Mouse (Mus musculus) lung, embryonic 16.5 days (tissue): ENCODE measurements around the gene Cyfip1. TPM values are rescaled to one million over a fixed set of nuclear protein-coding genes. Genes with fewer than 3 reads are reported as not detected.
A peak's percentile ranks its signal among the peaks of the same experiment; 100 is the strongest.

Experiments
- ATAC-seq: fragments of 200-750 bp; cut with Nextera tagmentation; 2 replicates; pipeline ENCODE4 v1.8.0; 2017; ENCODE audit warnings: low read depth, mild to moderate bottlenecking, moderate library complexity
- H3K27ac ChIP-seq: fragments of 300-500 bp; sonication (generic); 2 replicates; pipeline ENCODE4 v1.5.1; 2014; ENCODE audit warnings: mild to moderate bottlenecking, control low read depth, low read length
- H3K27me3 ChIP-seq: fragments of 300-500 bp; sonication (generic); 2 replicates; pipeline ENCODE4 v1.6.1; 2014; ENCODE audit warnings: low read depth, low read length, mixed read lengths; ENCODE audit not compliant: control insufficient read depth, insufficient read depth
- H3K36me3 ChIP-seq: fragments of 300-500 bp; sonication (generic); 2 replicates; pipeline ENCODE4 v1.6.1; 2014; ENCODE audit warnings: low read length; ENCODE audit not compliant: control insufficient read depth, insufficient read depth
- H3K4me1 ChIP-seq: fragments of 300-500 bp; sonication (generic); replicated peaks from 2 replicates; pipeline ENCODE4 v1.6.1; 2014; ENCODE audit warnings: low read length, mixed read lengths; ENCODE audit not compliant: control insufficient read depth, insufficient read depth
- H3K4me2 ChIP-seq: fragments of 300-500 bp; sonication (generic); 2 replicates; pipeline ENCODE4 v1.6.1; 2014; ENCODE audit warnings: low read depth, low read length, control low read depth
- H3K4me3 ChIP-seq: fragments of 300-500 bp; sonication (generic); 2 replicates; pipeline ENCODE4 v1.5.1; 2014; ENCODE audit warnings: mild to moderate bottlenecking, low read length, control low read depth
- H3K9ac ChIP-seq: fragments of 300-500 bp; sonication (generic); 2 replicates; pipeline ENCODE4 v1.6.1; 2014; ENCODE audit warnings: low read length, control low read depth
- H3K9me3 ChIP-seq: fragments of 300-500 bp; sonication (generic); 2 replicates; pipeline ENCODE4 v1.6.1; 2016; ENCODE audit warnings: low read length; ENCODE audit not compliant: control insufficient read depth
- WGBS: fragments of 180-500 bp; shearing (Covaris S2); extraction: QIAGEN DNeasy Blood & Tissue Kit; methylation state at CpG from one replicate; pipeline ENCODE4 v1.1.7; 2014; 5-methylcytosine and 5-hydroxymethylcytosine counted together
- polyA plus RNA-seq: library from polyadenylated mRNA; unstranded; fragments of >200 nt; fragmentation: Nextera tagmentation; extraction: Ambion mirVana; gene quantifications from 2 replicates; pipeline ENCODE4 v1.2.1, GENCODE M21; 2015

The Cyfip1 gene
- polyA plus RNA-seq, 1 experiment from 2014 or later, result 121 TPM

DNA sequence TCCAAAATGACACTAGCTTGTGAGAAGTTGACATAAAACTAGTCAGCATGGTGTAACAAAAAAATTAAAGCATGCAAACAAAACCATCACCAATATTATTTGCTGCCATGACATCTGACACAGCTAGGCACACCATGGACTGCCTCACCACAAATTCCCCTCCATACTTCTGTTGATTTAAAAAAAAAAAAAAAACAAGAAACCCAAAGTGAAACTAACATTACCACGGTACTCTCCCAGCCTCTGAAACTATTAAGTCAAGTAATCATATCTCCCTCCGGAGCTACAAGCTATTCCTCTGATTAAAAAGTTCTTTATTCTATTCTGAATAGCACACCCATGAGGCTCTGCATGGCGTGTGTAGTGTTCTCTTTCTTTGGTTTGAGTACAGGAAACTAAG, 115.6 kb downstream of the Cyfip1 start:
- Histone ChIP-seq H3K4me2 (no peak overlapping the region), H3K4me1 (peaks cover 3% of the 10 kb centered on the region; the same call in 1 of the 2 replicates), H3K27me3 (no peaks in the 10 kb centered on the region), H3K4me3 (no peak overlapping the region), H3K9ac (no peak overlapping the region), H3K36me3 (peaks cover 14% of the 10 kb centered on the region), H3K27ac (no peak overlapping the region), H3K9me3 (peaks cover 7% of the 10 kb centered on the region)
- 91% methylated on average over 3 of the region's 3 CpGs for WGBS
- ATAC-seq, result no peak

DNA sequence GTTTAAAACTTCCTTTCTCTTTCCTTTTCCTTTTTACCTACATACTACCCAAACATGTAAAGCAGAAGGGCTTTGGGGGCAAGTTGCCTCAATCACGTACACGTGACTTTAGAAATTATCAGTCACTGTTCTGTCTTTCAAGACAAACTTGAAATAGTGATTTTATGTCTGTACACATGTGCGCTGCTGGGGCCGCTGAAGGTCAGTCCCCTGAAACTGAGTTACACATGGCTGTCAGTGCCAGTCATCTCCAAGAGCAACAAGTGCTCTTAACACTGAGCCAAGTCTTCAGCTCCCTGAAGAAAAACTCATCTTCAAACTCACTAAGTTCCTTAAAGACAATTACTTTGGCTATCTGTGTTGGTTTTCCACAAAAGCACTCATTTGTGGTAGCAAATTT, 116.4 kb downstream of the Cyfip1 start:
- H3K27me3 ChIP-seq, result no peaks in the 10 kb centered on the region
- H3K27ac ChIP-seq, result no peak overlapping the region
- H3K4me1 ChIP-seq, result peaks cover 6% of the 10 kb centered on the region
- H3K4me2 ChIP-seq, result no peak overlapping the region
- H3K36me3 ChIP-seq, result peaks cover 14% of the 10 kb centered on the region
- peaks cover 7% of the 10 kb centered on the region for H3K9me3 ChIP-seq
- no peak overlapping the region for H3K9ac ChIP-seq
- WGBS, result 94% methylated on average over 4 of the region's 4 CpGs
- no peak overlapping the region for H3K4me3 ChIP-seq
- ATAC-seq, result no peak

DNA sequence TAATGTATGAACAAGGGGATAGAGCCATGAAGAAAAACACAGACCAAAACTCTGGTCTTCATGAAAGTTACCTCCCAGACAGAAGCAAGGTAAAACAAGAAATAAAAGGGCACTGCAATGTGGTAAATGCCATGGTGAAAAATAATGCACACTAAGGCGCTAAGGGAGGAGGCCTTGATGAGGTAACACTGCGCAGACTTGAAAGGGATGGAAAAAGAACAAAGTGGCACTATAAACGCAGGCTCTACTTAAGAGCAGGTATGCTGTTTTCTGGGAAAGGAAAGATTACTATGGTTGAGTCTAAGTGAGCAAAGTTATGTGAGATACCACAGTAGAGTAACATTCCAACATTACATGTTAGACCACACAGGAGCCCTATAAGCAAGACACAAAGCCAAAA, 118.3 kb downstream of the Cyfip1 start:
- WGBS, result 93% methylated on average over 3 of the region's 3 CpGs
- Histone ChIP-seq H3K4me2 (no peak overlapping the region), H3K27me3 (no peaks in the 10 kb centered on the region), H3K9me3 (no peaks in the 10 kb centered on the region; the same call in 1 of the 2 replicates), H3K9ac (no peak overlapping the region), H3K4me3 (no peak overlapping the region), H3K36me3 (peaks cover 4% of the 10 kb centered on the region), H3K27ac (no peak overlapping the region), H3K4me1 (peaks cover 8% of the 10 kb centered on the region)
- no peak for ATAC-seq

DNA sequence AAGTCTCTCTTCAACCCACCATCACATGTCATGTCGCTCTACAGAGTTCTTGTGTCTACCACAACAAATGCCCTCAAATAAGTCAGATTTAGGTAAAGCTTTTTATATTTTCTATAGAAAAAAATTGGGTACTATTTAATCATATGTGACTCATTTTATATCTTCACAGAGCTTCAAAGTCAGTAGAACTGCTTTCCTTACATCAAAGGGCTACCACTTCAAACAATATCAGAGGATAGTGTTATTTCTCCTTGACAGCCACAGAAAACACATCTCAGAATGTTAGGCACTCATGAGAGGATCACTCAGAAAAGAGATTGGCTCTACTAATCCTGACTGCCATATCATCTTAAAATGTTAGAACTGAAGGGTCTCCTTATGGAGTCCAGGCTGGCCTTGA, 119.0 kb downstream of the Cyfip1 start:
- WGBS, result 94% methylated on average over 1 of the region's 1 CpGs
- H3K4me3 ChIP-seq, result no peak overlapping the region
- no peak overlapping the region for H3K27ac ChIP-seq
- no peaks in the 10 kb centered on the region for H3K9me3 ChIP-seq
- no peaks in the 10 kb centered on the region for H3K27me3 ChIP-seq
- peaks cover 8% of the 10 kb centered on the region for H3K4me1 ChIP-seq
- peaks cover 3% of the 10 kb centered on the region; the same call in 1 of the 2 replicates for H3K36me3 ChIP-seq
- H3K9ac ChIP-seq, result no peak overlapping the region
- no peak overlapping the region for H3K4me2 ChIP-seq
- ATAC-seq, result no peak

DNA sequence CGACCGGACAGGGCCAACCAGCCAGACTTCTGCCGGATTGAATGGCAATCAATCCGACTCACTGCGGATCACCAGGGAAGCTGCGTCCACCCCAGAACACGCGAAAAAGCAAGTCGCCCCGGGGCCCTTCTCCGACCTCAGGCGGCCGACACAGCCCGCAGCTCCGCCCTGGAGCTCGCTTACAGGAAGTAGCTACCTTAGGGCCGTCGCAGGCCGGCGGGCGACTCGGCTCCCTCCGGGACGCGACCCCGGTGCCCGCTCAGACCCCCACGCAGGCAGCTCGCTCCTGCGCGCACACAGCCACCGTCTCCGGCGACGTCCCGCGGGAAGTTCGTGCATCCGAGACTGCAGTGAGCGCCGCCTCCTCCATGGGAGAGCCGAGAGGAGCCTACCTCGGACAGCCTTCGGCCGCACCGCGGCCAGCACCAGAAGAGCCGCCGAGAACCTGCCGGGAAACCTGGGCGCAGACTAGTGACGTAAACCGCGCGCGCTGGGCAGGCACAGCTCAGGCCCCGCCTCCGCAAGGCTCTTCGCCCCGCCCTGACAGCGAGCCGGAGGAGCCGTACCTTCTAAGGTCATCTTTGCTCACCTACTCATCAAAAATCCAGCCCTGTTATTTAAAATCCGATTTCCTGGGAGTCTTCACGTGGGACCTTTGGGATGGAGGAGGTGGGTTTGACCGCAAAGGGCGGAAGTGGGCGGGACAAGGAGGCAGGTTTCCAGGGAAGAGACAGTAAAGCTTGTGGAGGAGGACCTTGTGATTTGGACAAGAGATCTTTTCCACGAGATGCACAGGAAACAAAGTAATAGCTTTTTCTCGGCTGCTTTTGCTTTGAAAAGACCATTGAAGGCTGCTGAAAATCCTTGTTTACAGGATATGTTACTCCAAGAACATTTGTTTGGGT, 120.7 kb downstream of the Cyfip1 start, which contains the start of gene Nipa2:
Gene Nipa2, minus strand, starts transcription at position 473 of the 905 bp plus-strand sequence.
- no peaks in the 10 kb centered on the region for H3K27me3 ChIP-seq
- peaks cover 8% of the 10 kb centered on the region for H3K4me1 ChIP-seq
- H3K36me3 ChIP-seq, result peaks cover 3% of the 10 kb centered on the region; the same call in 1 of the 2 replicates
- peak within 1 kb of the TSS; percentile 82 for H3K4me2 ChIP-seq
- ATAC-seq, result peak; percentile 99
- H3K9ac ChIP-seq, result peak within 1 kb of the TSS; percentile 84
- H3K27ac ChIP-seq, result peak within 1 kb of the TSS; percentile 87
- under 1% methylated on average over 70 of the region's 70 CpGs for WGBS
- peak within 1 kb of the TSS; percentile 80 for H3K4me3 ChIP-seq
- H3K9me3 ChIP-seq, result no peaks in the 10 kb centered on the region

DNA sequence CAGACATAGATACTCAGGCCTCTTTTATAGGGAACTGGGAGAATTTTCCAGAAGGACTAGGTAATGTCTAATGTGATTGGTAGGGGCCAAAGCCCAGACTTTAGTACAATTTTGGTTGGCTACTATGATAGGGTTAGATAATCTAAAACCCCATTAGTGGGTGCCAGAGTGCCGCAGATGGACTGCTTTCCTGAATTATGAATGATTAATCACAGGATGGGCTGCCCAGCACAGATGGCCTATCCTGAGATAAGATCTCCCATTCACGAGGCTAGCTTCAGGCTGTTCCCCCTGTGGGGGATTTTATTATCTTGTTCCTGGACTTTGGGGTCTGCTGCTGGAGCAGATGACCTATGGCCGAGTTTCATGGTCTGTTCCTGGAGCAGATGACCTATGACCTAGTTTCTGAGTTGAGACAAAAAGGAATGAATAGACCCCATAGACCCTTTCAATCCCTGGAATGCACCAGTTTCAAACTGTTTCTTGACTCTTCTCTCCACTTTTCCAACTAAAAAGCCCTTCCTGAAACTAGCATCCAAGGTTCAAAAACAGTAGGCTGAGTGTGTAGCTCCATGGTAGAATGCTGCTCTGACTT, 125.4 kb downstream of the Cyfip1 start:
- peaks cover 6% of the 10 kb centered on the region; the same call in 1 of the 2 replicates for H3K4me1 ChIP-seq
- H3K27ac ChIP-seq, result no peak overlapping the region
- no peak for ATAC-seq
- H3K9ac ChIP-seq, result no peak overlapping the region
- no peaks in the 10 kb centered on the region for H3K27me3 ChIP-seq
- no peaks in the 10 kb centered on the region for H3K36me3 ChIP-seq
- H3K9me3 ChIP-seq, result no peaks in the 10 kb centered on the region
- H3K4me3 ChIP-seq, result no peak overlapping the region
- 36% methylated on average over 3 of the region's 3 CpGs for WGBS
- H3K4me2 ChIP-seq, result no peak overlapping the region

DNA sequence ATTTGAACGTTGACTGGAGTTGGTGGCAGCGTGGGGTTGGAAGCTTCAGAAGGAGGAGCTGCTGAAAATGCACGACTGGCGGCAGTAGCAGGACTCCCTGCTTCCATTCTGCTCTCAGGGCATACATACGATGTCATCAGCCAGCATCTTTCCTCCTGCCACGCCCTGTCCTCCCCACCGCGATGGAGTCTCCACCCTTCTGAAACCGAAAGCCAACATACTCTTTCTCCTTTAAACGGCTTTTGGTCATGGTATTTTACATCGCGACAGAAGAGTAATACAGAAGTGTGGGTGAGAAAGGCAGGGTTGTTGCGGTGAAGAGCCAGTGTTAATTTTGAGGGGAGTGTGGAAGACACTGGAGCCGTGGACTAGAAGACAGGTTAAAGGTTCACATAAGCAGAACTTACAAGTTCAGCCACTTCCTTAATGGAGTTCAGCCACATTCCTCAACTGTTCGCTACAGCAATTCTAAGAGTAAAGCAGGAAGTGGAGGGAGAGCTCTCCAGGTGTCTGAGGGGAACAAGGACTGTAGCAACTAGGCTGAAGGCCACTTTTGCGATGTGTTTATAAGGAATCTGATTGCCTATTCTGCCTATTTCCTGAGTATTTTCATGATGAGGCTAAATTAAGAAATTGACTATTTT, 126.8 kb downstream of the Cyfip1 start:
- H3K9me3 ChIP-seq, result no peaks in the 10 kb centered on the region
- WGBS, result 27% methylated on average over 16 of the region's 16 CpGs
- H3K27me3 ChIP-seq, result no peaks in the 10 kb centered on the region
- no peaks in the 10 kb centered on the region for H3K4me1 ChIP-seq
- peak overlapping the region; percentile 60 for H3K4me2 ChIP-seq
- H3K4me3 ChIP-seq, result peak overlapping the region; percentile 47
- peak; percentile 81 for ATAC-seq
- peak overlapping the region; percentile 69 for H3K27ac ChIP-seq
- H3K36me3 ChIP-seq, result no peaks in the 10 kb centered on the region
- peak overlapping the region; percentile 62 for H3K9ac ChIP-seq

DNA sequence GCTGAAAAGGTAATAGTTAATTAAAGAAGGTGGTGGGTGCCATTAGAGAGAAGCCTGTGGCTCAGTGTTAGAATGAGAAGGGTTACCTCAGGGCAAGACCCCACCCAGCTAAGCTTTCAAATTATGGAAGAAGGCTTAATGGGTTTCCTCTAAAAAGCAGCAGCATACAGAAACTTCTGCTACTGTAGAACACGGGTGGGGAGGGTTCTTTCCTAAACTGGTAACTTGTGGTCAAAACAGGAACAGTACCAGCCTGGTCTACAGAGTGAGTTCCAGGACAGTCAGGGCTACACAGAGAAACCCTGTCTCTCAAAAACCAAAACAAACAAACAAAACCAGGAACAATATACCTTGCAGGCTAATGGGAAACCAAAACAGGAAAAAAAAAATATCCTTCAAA, 127.9 kb downstream of the Cyfip1 start:
- no peak overlapping the region for H3K4me2 ChIP-seq
- ATAC-seq, result no peak
- H3K4me3 ChIP-seq, result no peak overlapping the region
- 38% methylated on average over 1 of the region's 1 CpGs for WGBS
- no peaks in the 10 kb centered on the region for H3K9me3 ChIP-seq
- no peak overlapping the region for H3K9ac ChIP-seq
- no peaks in the 10 kb centered on the region for H3K4me1 ChIP-seq
- no peaks in the 10 kb centered on the region for H3K36me3 ChIP-seq
- no peaks in the 10 kb centered on the region for H3K27me3 ChIP-seq
- H3K27ac ChIP-seq, result no peak overlapping the region

DNA sequence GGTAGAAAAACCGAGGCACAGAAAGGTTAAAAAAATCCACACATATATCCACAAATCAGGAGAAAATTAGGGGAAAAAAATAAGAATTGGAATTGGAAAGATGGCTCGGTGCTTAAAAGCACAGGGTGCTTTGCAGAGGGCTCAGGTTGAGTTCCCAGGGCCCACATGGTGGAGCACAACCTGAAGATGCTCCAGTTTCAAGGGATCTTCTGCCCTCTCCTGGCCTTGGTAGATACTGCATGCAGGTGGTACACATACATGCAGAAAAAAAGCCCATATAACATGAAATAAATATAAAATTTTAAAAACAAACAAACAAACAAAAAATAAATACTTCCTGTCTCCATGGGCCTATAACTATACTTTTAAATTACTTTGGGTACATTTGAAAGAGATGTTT, 132.9 kb downstream of the Cyfip1 start:
- no peak overlapping the region for H3K4me2 ChIP-seq
- no peaks in the 10 kb centered on the region for H3K4me1 ChIP-seq
- 83% methylated on average over 2 of the region's 2 CpGs for WGBS
- ATAC-seq, result no peak
- H3K27me3 ChIP-seq, result no peaks in the 10 kb centered on the region
- no peak overlapping the region for H3K9ac ChIP-seq
- no peak overlapping the region for H3K27ac ChIP-seq
- no peaks in the 10 kb centered on the region for H3K36me3 ChIP-seq
- H3K4me3 ChIP-seq, result no peak overlapping the region
- no peaks in the 10 kb centered on the region for H3K9me3 ChIP-seq
